Mouse (Mus musculus) right cerebral cortex, postnatal 36 days (tissue): ENCODE measurements around the gene Jak2.

Experiments
- DNase-seq, 2 experiments: peaks; one replicate each; pipeline ENCODE4 v3.0.0; 2022; ENCODE audit warnings: low spot score in 2 of 2, mixed read lengths in 1 of 2

The Jak2 gene

GRCm38 (mm10) chr19:29361468-29362130 lies 110.0 kb downstream of the Jak2 start:
- DNase-seq = peak; percentile 90 to 93

GRCm38 (mm10) chr19:29362173-29362930 lies 110.7 kb downstream of the Jak2 start:
- no peak for DNase-seq
